Mouse (Mus musculus) liver, postnatal 0 days (tissue): Measurements from ENCODE around the gene Vdr. TPM values are rescaled to one million over a fixed set of nuclear protein-coding genes. Genes with fewer than 3 reads are reported as not detected.

Experiments used
- ATAC-seq: fragments of 200-750 bp; cut with Nextera tagmentation; 2 replicates; pipeline ENCODE4 v1.8.0; 2017; ENCODE audit warnings: mild to moderate bottlenecking, moderate library complexity
- DNase-seq: peaks from one replicate; pipeline ENCODE4 v3.0.0-alpha.2; 2016
- H3K27ac ChIP-seq: fragments of 300-500 bp; sonication (generic); 2 replicates; pipeline ENCODE4 v1.5.1; 2014; ENCODE audit warnings: antibody characterized with exemption, moderate library complexity, mild to moderate bottlenecking, low read depth
- H3K27me3 ChIP-seq: fragments of 300-500 bp; sonication (generic); 2 replicates; pipeline ENCODE4 v1.6.1; 2014; ENCODE audit warnings: low read length, control low read depth, mixed read lengths; ENCODE audit not compliant: insufficient read depth
- H3K36me3 ChIP-seq: fragments of 300-500 bp; sonication (generic); replicated peaks from 2 replicates; pipeline ENCODE4 v1.6.1; 2014; ENCODE audit warnings: mild to moderate bottlenecking, control low read depth, low read length, moderate library complexity, mixed read lengths; ENCODE audit not compliant: insufficient read depth
- H3K4me1 ChIP-seq: fragments of 300-500 bp; sonication (generic); 2 replicates; pipeline ENCODE4 v1.6.1; 2014; ENCODE audit warnings: antibody characterized with exemption, mild to moderate bottlenecking, control low read depth; ENCODE audit not compliant: insufficient read depth
- H3K4me2 ChIP-seq: fragments of 300-500 bp; sonication (generic); 2 replicates; pipeline ENCODE4 v1.6.1; 2014; ENCODE audit warnings: low read depth, mild to moderate bottlenecking, low read length, moderate library complexity, mixed read lengths
- H3K4me3 ChIP-seq: fragments of 300-500 bp; sonication (generic); 2 replicates; pipeline ENCODE4 v1.5.1; 2014; ENCODE audit warnings: low read depth, low read length
- H3K9ac ChIP-seq: fragments of 300-500 bp; sonication (generic); replicated peaks from 2 replicates; pipeline ENCODE4 v1.6.1; 2014; ENCODE audit warnings: mild to moderate bottlenecking, moderate library complexity
- H3K9me3 ChIP-seq: fragments of 300-500 bp; sonication (generic); 2 replicates; pipeline ENCODE4 v1.6.1; 2016; ENCODE audit warnings: mild to moderate bottlenecking, control low read depth, low read length, mixed read lengths
- CTCF ChIP-seq: sonication (generic); IDR thresholded peaks from 2 replicates; pipeline ENCODE4 v1.5.1; 2016; ENCODE audit warnings: antibody characterized with exemption, low read depth
- EP300 ChIP-seq: IDR thresholded peaks from 2 replicates; pipeline ENCODE4 v1.6.1; 2016; ENCODE audit warnings: antibody characterized with exemption, low read depth, mild to moderate bottlenecking
- WGBS: fragments of 180-500 bp; shearing (Covaris S2); extraction: QIAGEN DNeasy Blood & Tissue Kit; methylation state at CpG from one replicate; pipeline ENCODE4 v1.1.7; 2014; ENCODE audit not compliant: insufficient replicate concordance; 5-methylcytosine and 5-hydroxymethylcytosine counted together
- polyA plus RNA-seq: library from polyadenylated mRNA; unstranded; fragments of >200 nt; fragmentation: Nextera tagmentation; extraction: Ambion mirVana; gene quantifications from 2 replicates; pipeline ENCODE4 v1.2.1, GENCODE M21; 2015

Gene Vdr
- polyA plus RNA-seq, 1 experiment from 2014 or later: 0.25 TPM

DNA sequence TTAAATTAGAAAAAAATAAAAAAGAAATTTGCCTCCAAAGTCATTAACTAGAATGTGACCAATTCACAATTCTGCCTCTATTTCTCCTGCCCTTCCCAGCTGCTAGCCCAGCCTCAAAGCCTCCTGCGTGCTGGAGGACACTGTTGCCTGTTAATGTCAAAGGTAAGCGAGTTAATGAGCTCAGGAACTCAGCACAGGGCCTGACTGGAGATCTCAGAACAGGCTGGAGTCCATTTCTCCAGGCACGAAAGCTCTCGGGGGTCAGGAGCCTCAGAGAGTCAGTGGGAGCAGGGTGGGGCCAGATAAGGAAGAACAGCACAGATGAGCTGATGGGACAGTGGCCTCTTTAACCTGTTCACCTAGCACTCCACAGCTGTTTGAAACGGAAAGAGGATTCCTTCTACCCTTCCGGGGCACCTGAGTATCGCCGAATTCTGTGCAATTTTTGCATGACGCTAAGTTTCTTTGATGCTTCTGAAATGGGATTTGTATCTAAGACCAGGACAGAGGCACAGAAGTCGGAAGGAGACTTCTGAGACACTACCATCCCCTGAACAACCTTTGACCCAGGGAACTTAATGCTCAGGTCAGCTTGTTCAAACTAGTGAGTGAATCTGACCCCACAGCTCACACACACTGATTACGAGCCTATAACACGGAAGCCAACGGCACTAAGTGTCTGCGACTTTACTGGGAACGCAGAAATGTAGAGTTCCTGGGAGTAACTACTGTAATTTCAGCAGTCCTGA lies 7.0 kb downstream of the Vdr start:
- DNase-seq: no peak
- no peaks in the 10 kb centered on the region for H3K9me3 ChIP-seq
- H3K27me3 ChIP-seq: peaks cover 11% of the 10 kb centered on the region
- peaks cover 9% of the 10 kb centered on the region for H3K4me1 ChIP-seq
- TF ChIP-seq CTCF (no peak), EP300 (no peak)
- H3K4me3 ChIP-seq: no peak overlapping the region
- 71% methylated on average over 15 of the region's 15 CpGs for WGBS
- no peak overlapping the region for H3K27ac ChIP-seq
- no peak for ATAC-seq
- H3K36me3 ChIP-seq: no peaks in the 10 kb centered on the region
- no peak overlapping the region for H3K9ac ChIP-seq
- no peak overlapping the region for H3K4me2 ChIP-seq

- 81% methylated on average over 9 of the region's 9 CpGs for WGBS
Measured at GRCm38 (mm10) chr15:97900991-97901390, 9.4 kb downstream of the Vdr start.

DNA sequence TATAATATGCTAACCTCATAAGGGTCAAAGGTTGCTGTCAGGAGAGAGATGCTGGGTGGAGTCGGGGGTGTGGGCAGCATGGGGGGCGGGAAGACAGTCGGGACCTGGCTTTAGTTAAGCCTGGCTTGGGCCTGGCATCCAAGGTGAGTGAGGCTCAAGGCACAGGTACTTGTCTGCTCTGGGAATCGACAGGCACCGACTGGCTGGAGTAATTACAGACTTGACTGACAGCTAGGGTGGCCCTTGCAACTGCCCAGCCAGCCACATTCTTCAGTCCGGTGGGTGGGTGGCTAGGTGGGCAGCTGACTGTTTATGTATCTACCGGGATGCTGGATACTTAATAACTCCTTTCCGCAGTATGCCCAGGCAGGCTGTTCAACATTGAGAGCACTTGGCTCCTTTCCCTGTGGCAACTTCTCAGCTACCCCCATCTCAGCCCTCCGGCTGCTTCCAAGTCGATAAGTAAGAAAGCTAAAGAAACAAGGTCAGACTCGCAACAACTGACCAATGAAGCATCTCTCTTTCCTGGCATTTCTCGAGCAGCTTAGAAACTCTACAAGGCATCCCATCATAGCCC lies 10.0 kb downstream of the Vdr start:
- Histone ChIP-seq H3K9ac (no peak overlapping the region), H3K4me3 (no peak overlapping the region), H3K4me2 (no peak overlapping the region), H3K36me3 (no peaks in the 10 kb centered on the region), H3K9me3 (no peaks in the 10 kb centered on the region), H3K4me1 (no peaks in the 10 kb centered on the region), H3K27me3 (peaks cover 3% of the 10 kb centered on the region; the same call in 1 of the 2 replicates), H3K27ac (no peak overlapping the region)
- 73% methylated on average over 12 of the region's 12 CpGs for WGBS
- TF ChIP-seq EP300 (no peak), CTCF (no peak)
- ATAC-seq: no peak
- DNase-seq: no peak

More at GRCm38 (mm10) chr15:97900991-97901390, 9.4 kb downstream of the Vdr start:
- Histone ChIP-seq H3K4me1 (no peaks in the 10 kb centered on the region), H3K4me3 (no peak overlapping the region), H3K9me3 (no peaks in the 10 kb centered on the region), H3K27me3 (peaks cover 3% of the 10 kb centered on the region; the same call in 1 of the 2 replicates), H3K4me2 (no peak overlapping the region), H3K36me3 (no peaks in the 10 kb centered on the region), H3K9ac (no peak overlapping the region), H3K27ac (no peak overlapping the region)
- no peak for ATAC-seq
- DNase-seq: no peak
- TF ChIP-seq EP300: no peak
- TF ChIP-seq CTCF: no peak

DNA sequence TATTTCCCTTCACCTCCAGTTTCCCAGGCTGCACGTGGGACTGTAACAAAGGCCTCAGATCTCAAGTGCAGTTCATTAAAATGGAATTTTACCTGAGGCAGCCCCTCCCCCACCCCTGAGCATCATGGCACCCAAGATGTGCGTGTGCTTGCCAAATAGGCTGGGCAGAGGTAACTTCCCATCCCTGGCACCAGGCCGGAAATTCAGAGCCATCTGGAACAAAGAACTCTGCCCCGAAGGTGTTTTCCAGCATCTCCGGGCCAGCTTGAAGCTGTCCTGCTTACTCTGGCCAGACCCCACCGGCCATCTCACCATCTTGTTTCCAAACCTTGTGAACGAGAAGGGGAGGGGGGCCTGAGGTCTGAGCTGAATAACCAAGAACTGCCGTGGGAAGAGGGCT lies 10.7 kb downstream of the Vdr start:
- no peak overlapping the region for H3K4me2 ChIP-seq
- DNase-seq (no peak), ATAC-seq (no peak)
- H3K9me3 ChIP-seq: no peaks in the 10 kb centered on the region
- WGBS: 78% methylated on average over 8 of the region's 8 CpGs
- TF ChIP-seq CTCF: no peak
- TF ChIP-seq EP300: no peak
- no peak overlapping the region for H3K9ac ChIP-seq
- H3K27ac ChIP-seq: no peak overlapping the region
- H3K4me1 ChIP-seq: no peaks in the 10 kb centered on the region
- no peaks in the 10 kb centered on the region for H3K36me3 ChIP-seq
- peaks cover 3% of the 10 kb centered on the region; the same call in 1 of the 2 replicates for H3K27me3 ChIP-seq
- no peak overlapping the region for H3K4me3 ChIP-seq

- H3K36me3 ChIP-seq: no peaks in the 10 kb centered on the region
- WGBS: 62% methylated on average over 5 of the region's 5 CpGs
- H3K4me3 ChIP-seq: no peak overlapping the region
- TF ChIP-seq EP300: no peak
- no peak for TF ChIP-seq CTCF
- no peak overlapping the region for H3K27ac ChIP-seq
- DNase-seq (no peak), ATAC-seq (no peak)
- H3K27me3 ChIP-seq: peaks cover 4% of the 10 kb centered on the region
- no peak overlapping the region for H3K9ac ChIP-seq
- H3K4me1 ChIP-seq: no peaks in the 10 kb centered on the region
- no peak overlapping the region for H3K4me2 ChIP-seq
- H3K9me3 ChIP-seq: no peaks in the 10 kb centered on the region
Measured at GRCm38 (mm10) chr15:97898791-97899190, 11.6 kb downstream of the Vdr start.

DNA sequence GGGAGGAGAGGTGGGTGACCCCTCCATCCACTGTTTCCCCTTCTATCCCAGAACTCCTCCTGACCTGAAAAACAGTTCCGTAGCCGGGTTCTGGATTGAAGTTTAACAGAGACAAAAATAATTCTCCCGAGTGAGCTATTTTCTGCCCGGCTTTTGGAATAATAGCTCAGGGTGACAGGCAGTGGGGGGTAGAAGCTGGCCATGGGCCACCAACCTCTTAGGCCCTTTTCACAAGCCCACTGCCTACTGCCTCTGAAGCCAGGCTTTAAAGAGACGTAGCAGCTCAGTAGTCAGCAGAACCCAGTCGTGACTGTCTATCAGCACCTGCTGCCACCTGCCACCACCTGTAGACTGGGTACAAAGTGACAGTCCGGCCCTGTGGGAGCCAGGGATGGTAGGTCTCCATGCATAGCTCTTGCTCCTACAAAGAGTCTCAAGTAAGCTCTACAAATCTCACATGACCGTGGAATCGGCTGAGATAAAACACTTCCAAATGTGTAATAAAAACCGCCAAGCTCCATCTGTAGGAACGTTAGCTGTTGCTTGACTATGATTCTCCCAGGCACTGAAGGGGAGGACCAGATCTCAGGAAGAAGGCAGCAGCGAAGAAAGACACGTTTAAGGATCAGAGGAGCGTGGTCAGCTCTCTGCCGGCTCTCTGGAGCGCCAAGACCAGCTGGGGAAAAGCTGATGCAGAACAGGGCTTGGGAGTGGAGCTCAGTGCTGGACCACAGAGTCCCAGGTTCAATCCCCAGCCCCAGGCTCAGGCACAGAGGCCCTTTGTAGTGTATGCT lies 13.4 kb downstream of the Vdr start:
- no peak for ATAC-seq
- H3K9ac ChIP-seq: no peak overlapping the region
- H3K4me1 ChIP-seq: no peaks in the 10 kb centered on the region
- no peak overlapping the region for H3K4me2 ChIP-seq
- H3K36me3 ChIP-seq: no peaks in the 10 kb centered on the region
- TF ChIP-seq EP300 (no peak), CTCF (no peak)
- H3K9me3 ChIP-seq: no peaks in the 10 kb centered on the region
- WGBS: 80% methylated on average over 16 of the region's 16 CpGs
- peaks cover 2% of the 10 kb centered on the region; the same call in 1 of the 2 replicates for H3K27me3 ChIP-seq
- DNase-seq: no peak
- no peak overlapping the region for H3K4me3 ChIP-seq
- H3K27ac ChIP-seq: no peak overlapping the region
